Mouse (Mus musculus) limb, embryonic 10.5 days (tissue): Measurements from ENCODE around the gene Dnase2b. TPM values are rescaled to one million over a fixed set of nuclear protein-coding genes. Genes with fewer than 3 reads are reported as not detected.

Experiments
- DNase-seq: peaks from one replicate; pipeline ENCODE4 v3.0.0-alpha.2; 2017; ENCODE audit warnings: low spot score
- H3K27ac ChIP-seq: fragments of 300-500 bp; sonication (generic); 2 replicates; pipeline ENCODE4 v1.5.1; 2016; ENCODE audit warnings: mild to moderate bottlenecking
- H3K27me3 ChIP-seq: fragments of 300-500 bp; sonication (generic); 2 replicates; pipeline ENCODE4 v1.6.1; 2016; ENCODE audit warnings: low read depth, mild to moderate bottlenecking; ENCODE audit not compliant: poor library complexity, severe bottlenecking
- H3K36me3 ChIP-seq: fragments of 300-500 bp; sonication (generic); 2 replicates; pipeline ENCODE4 v1.6.1; 2016; ENCODE audit warnings: mild to moderate bottlenecking, moderate library complexity
- H3K4me1 ChIP-seq: fragments of 300-500 bp; sonication (generic); 2 replicates; pipeline ENCODE4 v1.6.1; 2016
- H3K4me3 ChIP-seq: fragments of 300-500 bp; sonication (generic); 2 replicates; pipeline ENCODE4 v1.5.1; 2016; ENCODE audit warnings: mild to moderate bottlenecking, moderate library complexity
- H3K9me3 ChIP-seq: fragments of 300-500 bp; sonication (generic); replicated peaks from 2 replicates; pipeline ENCODE4 v1.6.1; 2016; ENCODE audit warnings: mild to moderate bottlenecking
- WGBS: fragments of 180-500 bp; shearing (Covaris S2); methylation state at CpG from one replicate; pipeline ENCODE4 v1.1.7; 2016; 5-methylcytosine and 5-hydroxymethylcytosine counted together
- polyA plus RNA-seq: library from polyadenylated mRNA; unstranded; fragments of >200 nt; fragmentation: Nextera tagmentation; extraction: Ambion mirVana; gene quantifications from 2 replicates; pipeline ENCODE4 v1.2.1, GENCODE M21; 2016

Gene Dnase2b
- 0.05 TPM in 1 of 2 replicates, not detected in the other for polyA plus RNA-seq

- Histone ChIP-seq H3K4me1 (no peaks in the 10 kb centered on the region), H3K27me3 (no peaks in the 10 kb centered on the region), H3K27ac (no peak within 1 kb of the TSS), H3K4me3 (no peak within 1 kb of the TSS), H3K9me3 (no peaks in the 10 kb centered on the region), H3K36me3 (no peaks in the 10 kb centered on the region)
- no peak for DNase-seq
- WGBS = 95% methylated on average over 4 of the region's 4 CpGs
Measured at GRCm38 (mm10) chr3:146615496-146615895, at the start of gene Dnase2b. TSS of gene Dnase2b (minus strand) at chr3:146615596.

DNA sequence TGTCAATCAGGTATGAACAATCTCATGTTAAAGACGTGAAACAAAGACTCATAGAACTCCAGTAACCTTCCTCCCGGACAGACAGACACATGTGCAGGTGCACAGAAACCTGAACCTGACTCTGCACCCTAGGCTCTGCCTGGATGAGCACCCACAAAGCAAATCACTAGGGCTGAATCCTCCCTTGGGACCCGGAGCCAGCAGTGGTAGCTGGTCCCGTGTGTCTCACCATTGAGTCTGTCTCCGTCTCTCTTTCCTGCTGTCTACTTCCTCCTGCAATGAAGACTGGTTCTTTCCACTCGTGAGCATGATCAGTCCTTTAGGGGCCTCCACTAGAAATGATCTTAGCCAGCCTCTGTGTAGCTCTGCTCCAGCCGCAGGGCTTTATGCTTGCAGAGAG, 46.5 kb upstream of the Dnase2b start:
- WGBS = 93% methylated on average over 7 of the region's 7 CpGs
- no peaks in the 10 kb centered on the region for H3K4me1 ChIP-seq
- H3K27me3 ChIP-seq = no peaks in the 10 kb centered on the region
- H3K9me3 ChIP-seq = no peaks in the 10 kb centered on the region
- no peak overlapping the region for H3K27ac ChIP-seq
- no peak for DNase-seq
- no peaks in the 10 kb centered on the region for H3K36me3 ChIP-seq
- H3K4me3 ChIP-seq = no peak overlapping the region

- no peak overlapping the region for H3K4me3 ChIP-seq
- no peaks in the 10 kb centered on the region for H3K27me3 ChIP-seq
- H3K4me1 ChIP-seq = no peaks in the 10 kb centered on the region
- H3K36me3 ChIP-seq = no peaks in the 10 kb centered on the region
- no peaks in the 10 kb centered on the region for H3K9me3 ChIP-seq
- 85% methylated on average over 6 of the region's 6 CpGs for WGBS
- no peak overlapping the region for H3K27ac ChIP-seq
- no peak for DNase-seq
Measured at GRCm38 (mm10) chr3:146661001-146661400, 45.6 kb upstream of the Dnase2b start.

GRCm38 (mm10) chr3:146659321-146659720, 43.9 kb upstream of the Dnase2b start:
- DNase-seq = no peak
- WGBS = 93% methylated on average over 5 of the region's 5 CpGs
- Histone ChIP-seq H3K4me1 (no peaks in the 10 kb centered on the region), H3K27me3 (no peaks in the 10 kb centered on the region), H3K9me3 (no peaks in the 10 kb centered on the region), H3K27ac (no peak overlapping the region), H3K4me3 (no peak overlapping the region), H3K36me3 (no peaks in the 10 kb centered on the region)

GRCm38 (mm10) chr3:146658061-146658639, 42.8 kb upstream of the Dnase2b start:
- Histone ChIP-seq H3K27me3 (no peaks in the 10 kb centered on the region), H3K9me3 (no peaks in the 10 kb centered on the region), H3K27ac (no peak overlapping the region), H3K4me1 (no peaks in the 10 kb centered on the region), H3K4me3 (no peak overlapping the region), H3K36me3 (no peaks in the 10 kb centered on the region)
- DNase-seq = no peak
- WGBS = 88% methylated on average over 1 of the region's 1 CpGs

- H3K36me3 ChIP-seq = no peaks in the 10 kb centered on the region
- H3K9me3 ChIP-seq = no peaks in the 10 kb centered on the region
- no peak overlapping the region for H3K4me3 ChIP-seq
- no peaks in the 10 kb centered on the region for H3K27me3 ChIP-seq
- WGBS = 90% methylated on average over 5 of the region's 5 CpGs
- no peak for DNase-seq
- H3K4me1 ChIP-seq = no peaks in the 10 kb centered on the region
- no peak overlapping the region for H3K27ac ChIP-seq
Measured at GRCm38 (mm10) chr3:146657433-146657832, 42.0 kb upstream of the Dnase2b start.

GRCm38 (mm10) chr3:146655111-146655577, 39.7 kb upstream of the Dnase2b start:
- no peaks in the 10 kb centered on the region for H3K4me1 ChIP-seq
- no peak for DNase-seq
- H3K27ac ChIP-seq = no peak overlapping the region
- H3K27me3 ChIP-seq = no peaks in the 10 kb centered on the region
- no peaks in the 10 kb centered on the region for H3K36me3 ChIP-seq
- no peak overlapping the region for H3K4me3 ChIP-seq
- H3K9me3 ChIP-seq = no peaks in the 10 kb centered on the region
- WGBS = 73% methylated on average over 2 of the region's 2 CpGs

DNA sequence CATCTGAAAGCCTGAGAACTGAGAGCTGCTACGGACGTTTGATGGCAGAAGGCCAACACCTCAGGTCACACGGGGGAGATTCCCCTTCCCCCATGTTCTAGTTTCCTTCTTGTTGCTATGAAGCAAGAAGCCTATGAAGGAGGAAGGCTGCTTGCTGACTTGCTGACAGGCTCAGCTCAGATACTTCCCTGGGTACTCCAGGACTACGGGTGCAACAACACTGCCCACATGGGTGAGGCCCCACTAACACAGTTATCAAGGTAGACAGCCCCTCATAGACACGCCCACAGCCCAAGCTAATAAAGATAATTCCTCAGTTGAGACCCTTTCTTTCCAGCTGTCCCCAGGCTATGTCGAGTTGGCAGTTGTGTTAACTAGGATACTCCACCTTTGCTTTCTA, 38.3 kb upstream of the Dnase2b start:
- Histone ChIP-seq H3K27ac (no peak overlapping the region), H3K9me3 (no peaks in the 10 kb centered on the region), H3K4me1 (no peaks in the 10 kb centered on the region), H3K4me3 (no peak overlapping the region), H3K27me3 (no peaks in the 10 kb centered on the region), H3K36me3 (no peaks in the 10 kb centered on the region)
- WGBS = 85% methylated on average over 6 of the region's 6 CpGs
- DNase-seq = no peak

- Histone ChIP-seq H3K4me3 (no peak overlapping the region), H3K27ac (no peak overlapping the region), H3K36me3 (no peaks in the 10 kb centered on the region), H3K27me3 (no peaks in the 10 kb centered on the region), H3K4me1 (no peaks in the 10 kb centered on the region), H3K9me3 (no peaks in the 10 kb centered on the region)
- DNase-seq = no peak
- WGBS = 88% methylated on average over 5 of the region's 5 CpGs
Measured at GRCm38 (mm10) chr3:146652431-146652830, 37.0 kb upstream of the Dnase2b start.

GRCm38 (mm10) chr3:146651217-146651616, 35.8 kb upstream of the Dnase2b start, which contains the start of gene 4930503B20Rik:
TSS of gene 4930503B20Rik (minus strand) at chr3:146651317.
- H3K4me1 ChIP-seq = no peaks in the 10 kb centered on the region
- H3K27ac ChIP-seq = no peak within 1 kb of the TSS
- no peak within 1 kb of the TSS for H3K4me3 ChIP-seq
- H3K27me3 ChIP-seq = no peaks in the 10 kb centered on the region
- H3K36me3 ChIP-seq = no peaks in the 10 kb centered on the region
- H3K9me3 ChIP-seq = no peaks in the 10 kb centered on the region
- no peak for DNase-seq
- WGBS = 86% methylated on average over 3 of the region's 3 CpGs

GRCm38 (mm10) chr3:146650716-146651115, 35.3 kb upstream of the Dnase2b start:
- Histone ChIP-seq H3K27me3 (no peaks in the 10 kb centered on the region), H3K4me1 (no peaks in the 10 kb centered on the region), H3K4me3 (no peak overlapping the region), H3K27ac (no peak overlapping the region), H3K9me3 (no peaks in the 10 kb centered on the region), H3K36me3 (no peaks in the 10 kb centered on the region)
- WGBS = 92% methylated on average over 10 of the region's 10 CpGs
- DNase-seq = no peak

DNA sequence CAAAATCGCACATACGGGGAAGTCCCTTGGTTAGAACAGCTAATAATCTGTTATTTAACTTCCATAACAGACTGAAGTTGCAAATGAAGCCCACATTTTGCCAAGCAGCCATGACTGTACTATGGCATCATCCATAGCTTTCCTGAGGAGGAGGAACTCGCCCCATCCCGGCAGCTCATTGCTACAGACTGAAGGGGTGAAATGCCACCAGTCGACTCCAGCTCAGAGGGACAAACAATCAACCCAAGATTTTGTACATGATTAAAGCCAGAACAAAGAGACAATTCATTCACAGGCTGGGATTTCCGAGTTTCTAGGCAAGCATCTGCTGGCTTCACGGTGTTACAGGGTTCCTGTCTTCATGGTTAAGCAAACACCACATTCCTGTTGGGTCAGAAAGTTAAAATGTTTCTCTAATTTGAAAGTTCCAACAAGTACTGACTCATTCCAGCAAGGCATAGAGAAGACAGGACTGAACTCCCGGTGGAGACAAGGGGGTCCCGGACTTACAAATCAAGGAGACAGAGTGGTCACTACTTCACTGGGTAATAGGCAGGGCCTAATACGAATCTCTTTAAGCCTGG, 34.0 kb upstream of the Dnase2b start:
- Histone ChIP-seq H3K27ac (no peak overlapping the region), H3K9me3 (no peaks in the 10 kb centered on the region), H3K27me3 (no peaks in the 10 kb centered on the region), H3K4me3 (no peak overlapping the region), H3K36me3 (no peaks in the 10 kb centered on the region), H3K4me1 (no peaks in the 10 kb centered on the region)
- DNase-seq = no peak
- WGBS = 91% methylated on average over 10 of the region's 10 CpGs

- no peak overlapping the region for H3K27ac ChIP-seq
- no peaks in the 10 kb centered on the region for H3K9me3 ChIP-seq
- H3K36me3 ChIP-seq = no peaks in the 10 kb centered on the region
- WGBS = 50% methylated on average over 4 of the region's 4 CpGs
- no peak overlapping the region for H3K4me3 ChIP-seq
- no peaks in the 10 kb centered on the region for H3K27me3 ChIP-seq
- DNase-seq = no peak
- H3K4me1 ChIP-seq = peaks cover 7% of the 10 kb centered on the region; the same call in 1 of the 2 replicates
Measured at GRCm38 (mm10) chr3:146641818-146642427, 26.5 kb upstream of the Dnase2b start.
